Mouse (Mus musculus) limb, embryonic 10.5 days (tissue): ENCODE measurements around the gene Mfsd2a. TPM values are rescaled to one million over a fixed set of nuclear protein-coding genes. Genes with fewer than 3 reads are reported as not detected.

ENCODE experiments used
- DNase-seq: peaks from one replicate; pipeline ENCODE4 v3.0.0-alpha.2; 2017; ENCODE audit warnings: low spot score
- H3K27ac ChIP-seq: fragments of 300-500 bp; sonication (generic); 2 replicates; pipeline ENCODE4 v1.5.1; 2016; ENCODE audit warnings: mild to moderate bottlenecking
- H3K27me3 ChIP-seq: fragments of 300-500 bp; sonication (generic); 2 replicates; pipeline ENCODE4 v1.6.1; 2016; ENCODE audit warnings: low read depth, mild to moderate bottlenecking; ENCODE audit not compliant: poor library complexity, severe bottlenecking
- H3K36me3 ChIP-seq: fragments of 300-500 bp; sonication (generic); 2 replicates; pipeline ENCODE4 v1.6.1; 2016; ENCODE audit warnings: mild to moderate bottlenecking, moderate library complexity
- H3K4me1 ChIP-seq: fragments of 300-500 bp; sonication (generic); 2 replicates; pipeline ENCODE4 v1.6.1; 2016
- H3K4me3 ChIP-seq: fragments of 300-500 bp; sonication (generic); 2 replicates; pipeline ENCODE4 v1.5.1; 2016; ENCODE audit warnings: mild to moderate bottlenecking, moderate library complexity
- H3K9me3 ChIP-seq: fragments of 300-500 bp; sonication (generic); replicated peaks from 2 replicates; pipeline ENCODE4 v1.6.1; 2016; ENCODE audit warnings: mild to moderate bottlenecking
- WGBS: fragments of 180-500 bp; shearing (Covaris S2); methylation state at CpG from one replicate; pipeline ENCODE4 v1.1.7; 2016; 5-methylcytosine and 5-hydroxymethylcytosine counted together
- polyA plus RNA-seq: library from polyadenylated mRNA; unstranded; fragments of >200 nt; fragmentation: Nextera tagmentation; extraction: Ambion mirVana; gene quantifications from 2 replicates; pipeline ENCODE4 v1.2.1, GENCODE M21; 2016

Mfsd2a gene
- polyA plus RNA-seq, 1 experiment from 2014 or later, result 10.1 TPM

DNA sequence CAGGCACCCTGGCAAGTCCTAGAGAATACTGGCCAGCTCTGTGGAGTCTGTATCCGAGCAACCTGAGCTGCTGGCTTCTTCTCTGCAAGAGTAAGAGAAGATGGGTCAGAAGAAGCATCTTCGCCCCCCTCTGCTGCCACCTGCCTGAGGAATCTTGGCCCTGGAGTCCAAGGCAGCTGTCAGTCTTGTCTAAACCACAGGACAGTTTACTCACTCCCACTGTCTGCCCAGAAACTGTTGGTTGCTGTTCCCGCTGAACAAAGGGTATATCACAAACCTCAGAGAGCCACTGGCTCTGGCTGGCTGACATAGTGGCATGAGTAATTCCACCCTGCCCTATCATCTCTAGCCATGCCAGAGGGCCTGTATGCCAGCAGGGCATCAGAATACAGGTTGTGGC, 13.8 kb downstream of the Mfsd2a start:
- WGBS, result 95% methylated on average over 3 of the region's 3 CpGs
- H3K4me1 ChIP-seq, result no peaks in the 10 kb centered on the region
- peaks cover 73% of the 10 kb centered on the region for H3K36me3 ChIP-seq
- no peak overlapping the region for H3K27ac ChIP-seq
- H3K4me3 ChIP-seq, result no peak overlapping the region
- H3K27me3 ChIP-seq, result no peaks in the 10 kb centered on the region
- H3K9me3 ChIP-seq, result no peaks in the 10 kb centered on the region
- no peak for DNase-seq

DNA sequence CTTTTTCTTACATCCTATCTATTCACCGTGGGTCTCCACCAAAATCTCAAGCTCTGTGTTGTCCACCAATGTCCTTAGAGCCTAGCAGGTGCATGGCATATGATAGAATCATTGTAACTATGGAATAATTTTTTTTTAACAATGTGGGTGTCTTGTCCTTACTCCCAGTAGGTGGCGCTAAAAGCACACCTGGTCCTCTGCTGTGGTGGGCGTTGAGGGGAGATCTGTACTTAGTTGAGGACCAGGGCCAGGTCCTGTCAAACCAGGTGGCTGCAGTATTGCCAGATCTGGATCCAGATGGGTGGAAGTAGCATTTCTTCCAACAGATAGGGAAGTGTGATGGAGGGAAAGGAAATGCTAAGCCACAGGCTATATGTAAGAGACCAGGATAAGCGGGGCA, 16.6 kb downstream of the Mfsd2a start:
- H3K27ac ChIP-seq, result no peak overlapping the region
- peaks cover 46% of the 10 kb centered on the region for H3K36me3 ChIP-seq
- no peak overlapping the region for H3K4me3 ChIP-seq
- peak; percentile 63 for DNase-seq
- no peaks in the 10 kb centered on the region for H3K9me3 ChIP-seq
- no peaks in the 10 kb centered on the region for H3K27me3 ChIP-seq
- WGBS, result 25% methylated on average over 4 of the region's 4 CpGs
- no peaks in the 10 kb centered on the region for H3K4me1 ChIP-seq

DNA sequence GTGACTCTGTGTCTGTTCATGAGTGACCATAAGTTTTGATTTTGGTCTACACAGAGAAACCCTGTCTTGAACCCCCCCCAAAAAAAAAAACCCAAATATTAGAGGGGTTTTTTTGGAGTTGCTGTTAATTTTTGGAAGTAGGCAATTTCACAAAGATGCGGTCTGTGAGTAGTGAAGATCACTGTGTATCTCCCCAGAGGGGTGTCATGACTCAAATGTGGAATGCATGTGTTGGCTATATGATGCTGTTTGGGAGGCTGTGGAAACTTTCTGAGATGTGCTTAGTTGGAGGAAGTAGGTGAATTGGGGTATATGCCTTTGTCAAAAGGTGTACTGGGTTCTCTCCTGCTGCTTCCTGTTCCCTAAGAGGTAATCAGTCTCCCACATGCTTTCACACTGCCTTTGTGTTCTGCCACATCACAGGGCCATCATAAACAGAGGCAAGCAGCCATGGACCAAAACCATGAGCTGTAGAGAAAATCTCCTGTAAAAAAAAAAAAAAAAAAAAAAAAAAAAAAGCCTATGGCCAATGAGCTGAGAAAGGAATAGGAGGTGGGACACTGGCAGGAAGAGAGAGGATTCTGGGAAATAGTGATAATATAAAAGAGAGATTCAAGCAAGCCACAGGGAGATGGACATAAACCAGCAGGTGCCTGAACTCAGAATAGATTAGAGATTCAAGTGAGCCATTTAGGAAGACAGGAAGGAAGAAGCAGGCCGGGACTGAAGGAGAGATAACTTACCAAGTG, 21.8 kb downstream of the Mfsd2a start:
- no peaks in the 10 kb centered on the region for H3K27me3 ChIP-seq
- WGBS, result 81% methylated on average over 2 of the region's 2 CpGs
- H3K4me1 ChIP-seq, result no peaks in the 10 kb centered on the region
- H3K9me3 ChIP-seq, result no peaks in the 10 kb centered on the region
- H3K4me3 ChIP-seq, result no peak overlapping the region
- 0 out of 2 replicates have a peak, but pooled peaks cover under 1% of the 10 kb centered on the region for H3K36me3 ChIP-seq
- no peak for DNase-seq
- no peak overlapping the region for H3K27ac ChIP-seq

DNA sequence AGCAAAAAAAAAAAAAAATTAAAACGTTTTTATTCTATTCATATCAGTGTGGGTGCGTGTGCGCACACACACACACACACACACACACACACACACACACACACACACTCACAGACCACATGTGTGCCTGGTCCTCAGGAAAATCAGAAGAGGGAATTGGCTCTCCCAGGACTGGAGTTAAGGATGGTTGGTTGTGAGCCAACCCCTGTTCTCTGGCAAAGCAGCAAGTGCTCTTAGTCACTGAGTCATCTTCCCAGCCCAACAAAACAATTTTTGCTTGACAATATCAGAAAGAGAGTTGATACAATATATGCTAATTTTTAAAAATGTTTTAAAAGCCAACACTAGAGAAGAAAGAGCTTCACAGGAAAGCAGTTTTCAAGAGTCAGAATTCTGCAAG, 23.5 kb downstream of the Mfsd2a start:
- no peak for DNase-seq
- no peak overlapping the region for H3K27ac ChIP-seq
- H3K9me3 ChIP-seq, result no peaks in the 10 kb centered on the region
- 84% methylated on average over 3 of the region's 3 CpGs for WGBS
- no peaks in the 10 kb centered on the region for H3K27me3 ChIP-seq
- H3K4me3 ChIP-seq, result no peak overlapping the region
- H3K4me1 ChIP-seq, result no peaks in the 10 kb centered on the region
- no peaks in the 10 kb centered on the region for H3K36me3 ChIP-seq

DNA sequence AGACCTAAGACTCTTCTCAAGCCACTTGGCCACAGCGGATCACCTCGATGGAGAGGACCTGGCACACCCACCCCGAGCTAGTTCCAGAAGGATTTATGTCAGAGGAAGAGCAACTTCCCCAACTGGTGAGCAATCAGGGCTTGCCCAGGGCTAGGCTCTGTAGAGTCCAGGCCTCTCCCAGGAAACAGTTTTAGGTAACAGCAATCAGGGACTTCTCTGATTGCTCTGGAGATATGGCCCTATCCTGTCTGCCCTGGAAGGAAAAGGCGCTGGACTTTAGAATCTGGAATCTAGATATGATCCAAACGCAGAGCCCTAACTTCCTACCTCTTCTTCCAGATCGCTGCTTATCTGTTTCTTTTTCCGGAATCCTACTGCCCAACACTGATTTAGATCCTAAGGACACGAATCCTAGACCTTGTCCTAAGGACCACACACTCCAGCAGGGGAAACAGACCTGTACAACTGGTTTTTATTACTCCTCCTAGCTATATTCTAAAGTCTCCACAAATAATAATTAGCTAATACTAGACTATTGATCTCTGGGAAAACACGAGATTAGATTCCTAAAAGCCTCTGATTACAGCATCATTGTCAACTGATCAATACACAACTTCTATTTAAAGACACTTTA, 25.4 kb downstream of the Mfsd2a start:
- WGBS, result 87% methylated on average over 9 of the region's 9 CpGs
- no peak for DNase-seq
- Histone ChIP-seq H3K27me3 (no peaks in the 10 kb centered on the region), H3K36me3 (no peaks in the 10 kb centered on the region), H3K27ac (no peak overlapping the region), H3K4me1 (no peaks in the 10 kb centered on the region), H3K4me3 (no peak overlapping the region), H3K9me3 (no peaks in the 10 kb centered on the region)

DNA sequence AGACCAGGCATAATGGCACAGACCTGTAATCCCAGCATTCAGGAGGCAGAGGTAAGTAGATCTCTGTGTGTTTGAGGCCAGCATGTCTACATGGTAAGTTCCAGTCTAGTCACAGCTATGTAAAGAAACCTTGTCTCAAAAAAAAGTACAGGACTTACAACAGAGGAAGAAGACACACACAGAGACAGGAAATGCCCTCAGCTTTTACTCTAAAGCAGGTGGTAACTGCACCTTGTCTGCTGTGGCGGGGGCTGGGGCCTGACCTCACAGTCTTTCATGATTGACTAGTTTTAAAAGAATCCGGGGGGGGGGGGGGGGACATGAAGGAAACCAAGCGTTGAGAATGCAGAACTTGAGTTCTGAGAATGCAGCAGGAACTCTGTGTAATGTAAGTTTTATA, 27.1 kb downstream of the Mfsd2a start:
- no peak for DNase-seq
- 65% methylated on average over 3 of the region's 3 CpGs for WGBS
- H3K36me3 ChIP-seq, result no peaks in the 10 kb centered on the region
- H3K27me3 ChIP-seq, result no peaks in the 10 kb centered on the region
- no peaks in the 10 kb centered on the region for H3K9me3 ChIP-seq
- no peak overlapping the region for H3K27ac ChIP-seq
- no peaks in the 10 kb centered on the region for H3K4me1 ChIP-seq
- H3K4me3 ChIP-seq, result no peak overlapping the region

DNA sequence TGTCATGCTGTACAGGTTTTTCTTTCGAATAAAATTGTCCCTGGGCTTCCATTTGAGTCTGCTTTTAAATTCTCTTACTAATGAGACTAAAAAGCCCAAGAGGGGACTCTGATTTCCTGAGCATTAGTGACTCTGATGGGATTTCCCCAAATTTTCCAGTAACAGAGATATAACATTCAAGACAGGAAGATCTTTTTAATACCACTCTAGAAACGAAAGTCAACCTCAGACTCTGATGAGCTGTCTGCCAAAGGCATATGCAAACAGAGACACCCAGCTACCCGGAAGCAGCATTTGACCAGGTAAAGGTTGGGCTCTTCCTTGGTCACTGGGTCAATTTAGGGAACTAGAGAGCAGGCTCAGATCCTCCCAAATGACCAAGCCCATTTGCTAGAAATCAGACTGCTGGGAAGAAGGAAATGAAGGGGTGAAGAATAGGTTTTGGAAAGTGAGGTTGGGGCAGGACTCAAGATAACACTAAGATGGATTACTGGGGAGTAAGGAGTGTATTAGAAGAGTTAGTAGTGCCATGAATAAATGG, 27.9 kb downstream of the Mfsd2a start:
- Histone ChIP-seq H3K27me3 (no peaks in the 10 kb centered on the region), H3K36me3 (no peaks in the 10 kb centered on the region), H3K4me3 (no peak overlapping the region), H3K9me3 (no peaks in the 10 kb centered on the region), H3K4me1 (no peaks in the 10 kb centered on the region), H3K27ac (no peak overlapping the region)
- DNase-seq, result no peak
- 83% methylated on average over 3 of the region's 3 CpGs for WGBS

DNA sequence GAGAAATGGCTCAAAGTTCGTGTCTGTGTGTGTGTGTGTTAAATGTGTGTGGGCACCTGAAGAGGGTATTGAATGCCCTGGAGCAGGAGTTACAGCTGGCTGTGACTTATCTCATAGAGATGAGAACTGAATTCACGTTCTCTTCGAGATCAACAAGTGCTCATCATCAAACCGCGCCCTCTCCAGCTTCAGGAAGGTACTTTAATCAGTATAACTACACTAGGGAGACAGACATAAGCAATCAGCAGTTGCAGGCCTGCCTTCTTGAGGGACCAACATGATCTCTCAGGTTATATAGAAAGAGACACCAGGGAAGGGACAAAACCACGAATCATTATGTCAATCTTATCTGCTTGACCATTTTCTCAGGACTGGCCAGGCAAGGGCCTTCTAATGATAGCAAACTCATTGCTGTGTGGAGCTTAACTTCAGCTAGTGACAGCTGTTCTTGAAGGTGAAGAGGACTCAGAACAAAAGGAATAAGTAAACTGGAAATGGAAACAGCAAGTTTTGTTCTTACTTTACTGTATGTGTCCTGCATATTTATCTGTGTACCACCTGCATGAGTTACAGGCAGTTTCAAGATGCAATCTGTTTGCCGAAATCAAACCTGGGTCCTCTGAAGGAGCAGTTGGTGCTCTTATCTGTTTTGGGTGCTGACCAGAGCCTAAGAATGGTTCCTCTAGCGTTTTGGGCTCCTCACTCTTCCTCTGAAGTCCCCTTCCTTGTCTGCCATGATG, 28.6 kb downstream of the Mfsd2a start:
- 77% methylated on average over 8 of the region's 8 CpGs for WGBS

DNA sequence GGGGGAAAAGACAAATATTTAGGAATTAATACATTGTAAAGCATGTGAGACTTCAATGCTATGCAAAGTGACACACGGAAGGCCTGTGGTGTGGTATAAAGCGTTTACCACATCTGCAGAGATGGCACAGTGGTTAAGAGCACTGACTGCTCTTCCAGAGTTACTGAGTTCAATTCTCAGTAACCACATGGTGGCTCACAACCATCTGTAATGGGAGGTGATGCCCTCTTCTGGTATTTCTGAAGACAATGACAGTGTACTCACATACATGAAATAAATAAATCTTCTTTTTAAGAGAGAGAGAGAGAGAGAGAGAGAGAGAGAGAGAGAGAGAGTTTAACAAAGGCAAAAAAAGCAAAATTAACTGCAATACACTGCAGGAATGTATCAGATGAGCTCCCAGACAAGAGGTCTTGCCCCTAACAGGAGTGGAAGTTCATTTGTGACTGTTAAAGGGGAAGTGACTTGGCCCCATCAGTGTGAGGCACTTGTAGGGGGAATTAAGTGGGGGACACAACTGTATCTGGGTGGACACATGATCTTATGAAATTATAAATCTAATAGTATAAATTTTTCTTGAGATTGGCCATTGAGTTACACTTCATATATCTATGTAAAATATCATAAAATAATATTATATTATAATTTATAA, 29.9 kb downstream of the Mfsd2a start:
- Histone ChIP-seq H3K36me3 (no peaks in the 10 kb centered on the region), H3K9me3 (no peaks in the 10 kb centered on the region), H3K27me3 (no peaks in the 10 kb centered on the region), H3K4me3 (no peak overlapping the region), H3K4me1 (no peaks in the 10 kb centered on the region), H3K27ac (no peak overlapping the region)
- WGBS, result 91% methylated on average over 2 of the region's 2 CpGs
- DNase-seq, result no peak

More for the DNA sequence above, 28.6 kb downstream of the Mfsd2a start:
- Histone ChIP-seq H3K4me1 (no peaks in the 10 kb centered on the region), H3K36me3 (no peaks in the 10 kb centered on the region), H3K9me3 (no peaks in the 10 kb centered on the region), H3K4me3 (no peak overlapping the region), H3K27ac (no peak overlapping the region), H3K27me3 (no peaks in the 10 kb centered on the region)
- DNase-seq, result no peak

DNA sequence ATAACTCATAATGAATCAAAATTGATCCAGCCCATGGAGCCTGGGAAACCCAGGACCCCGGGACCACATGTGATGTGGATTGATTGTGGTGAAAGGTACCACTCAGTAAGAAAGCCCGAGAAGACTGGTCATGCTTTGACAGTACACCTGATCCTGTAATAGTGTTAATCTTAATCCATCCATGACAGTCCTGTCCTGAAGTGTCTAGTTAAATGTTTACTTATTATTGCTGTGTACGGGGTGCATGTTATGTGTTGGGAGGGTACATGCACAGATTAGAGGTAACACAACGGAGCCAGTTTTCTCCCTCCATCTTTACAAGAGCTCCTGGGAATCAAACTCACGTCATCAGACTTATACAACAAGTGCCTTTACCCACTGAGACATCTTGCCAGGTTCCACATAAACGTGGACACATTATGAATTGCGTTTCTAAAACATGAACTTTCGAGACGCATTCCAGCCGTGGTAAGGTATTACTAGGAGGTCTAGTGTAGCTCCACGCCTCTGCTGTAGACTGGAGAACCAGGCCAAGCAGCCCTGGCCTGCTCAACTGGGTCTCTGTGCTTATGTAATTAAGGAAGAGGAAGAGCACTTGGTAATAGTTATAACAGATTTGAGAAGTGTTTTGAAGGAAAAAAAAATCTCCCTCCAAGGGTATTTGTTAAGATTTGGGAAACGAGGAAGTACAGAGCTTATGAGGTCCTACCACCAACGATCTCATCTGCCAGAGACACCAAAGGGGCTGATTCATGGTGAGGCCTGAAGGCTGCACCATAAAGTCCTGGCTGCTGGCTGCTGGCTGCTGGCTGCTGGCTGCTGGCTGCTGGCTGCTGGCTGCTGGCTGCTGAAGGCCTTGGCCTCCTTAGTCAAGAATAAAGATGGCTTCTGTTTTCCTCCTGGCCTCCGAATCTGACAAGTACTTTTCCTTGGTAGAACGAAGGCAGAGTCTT, 37.3 kb downstream of the Mfsd2a start:
- H3K9me3 ChIP-seq, result no peaks in the 10 kb centered on the region
- DNase-seq, result no peak
- H3K4me3 ChIP-seq, result no peak overlapping the region
- no peak overlapping the region for H3K27ac ChIP-seq
- H3K4me1 ChIP-seq, result no peaks in the 10 kb centered on the region
- H3K36me3 ChIP-seq, result no peaks in the 10 kb centered on the region
- 88% methylated on average over 15 of the region's 15 CpGs for WGBS
- H3K27me3 ChIP-seq, result no peaks in the 10 kb centered on the region

DNA sequence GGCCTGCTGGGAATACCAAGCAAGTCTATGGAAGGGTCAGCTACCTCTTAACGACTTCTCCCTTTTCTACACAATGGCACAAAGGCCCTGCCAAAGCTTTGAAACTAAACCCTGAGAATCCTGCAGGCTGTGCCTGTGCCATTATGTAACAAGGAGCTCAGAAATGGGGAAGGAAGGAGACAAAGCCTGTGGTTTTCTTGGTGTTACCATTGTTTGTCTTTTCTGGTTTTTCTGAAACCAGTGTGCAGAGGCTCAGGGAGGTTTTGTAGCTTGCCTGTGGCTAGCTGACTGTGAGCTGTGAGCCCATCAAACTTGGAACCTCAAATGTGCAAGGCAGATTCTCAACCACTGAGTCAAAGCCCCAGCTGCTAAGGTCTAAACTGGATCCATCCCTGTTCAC, 38.1 kb downstream of the Mfsd2a start:
- H3K27ac ChIP-seq, result no peak overlapping the region
- 54% methylated on average over 1 of the region's 1 CpGs for WGBS
- no peak for DNase-seq

DNA sequence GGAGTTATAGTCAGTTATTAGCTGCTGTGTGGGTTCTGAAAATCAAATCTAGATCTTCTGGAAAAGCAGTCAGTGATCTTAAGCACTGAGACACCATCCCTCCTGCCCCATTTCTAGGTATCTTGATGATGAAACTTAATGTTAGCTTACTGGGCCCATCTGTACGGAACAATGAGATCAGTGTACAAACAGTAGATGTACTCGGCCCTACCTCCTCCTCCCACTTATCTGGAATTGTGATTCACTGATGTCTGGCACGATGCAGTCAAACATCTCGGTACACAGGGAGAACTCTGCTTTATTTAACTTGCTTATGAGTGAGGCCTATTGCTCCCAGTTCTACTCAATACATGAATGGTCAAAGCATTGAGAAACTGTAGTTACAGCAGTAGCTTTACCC, 45.0 kb downstream of the Mfsd2a start:
- no peaks in the 10 kb centered on the region for H3K36me3 ChIP-seq
- 91% methylated on average over 4 of the region's 4 CpGs for WGBS

More for the DNA sequence above, 38.1 kb downstream of the Mfsd2a start:
- H3K9me3 ChIP-seq, result no peaks in the 10 kb centered on the region
- H3K36me3 ChIP-seq, result no peaks in the 10 kb centered on the region
- no peaks in the 10 kb centered on the region for H3K4me1 ChIP-seq
- no peaks in the 10 kb centered on the region for H3K27me3 ChIP-seq
- no peak overlapping the region for H3K4me3 ChIP-seq

More for the DNA sequence above, 45.0 kb downstream of the Mfsd2a start:
- Histone ChIP-seq H3K27ac (no peak overlapping the region), H3K27me3 (no peaks in the 10 kb centered on the region), H3K4me1 (no peaks in the 10 kb centered on the region), H3K4me3 (no peak overlapping the region), H3K9me3 (no peaks in the 10 kb centered on the region)
- no peak for DNase-seq
